Comparison of ENCODE assay signal across 20 mouse cellular contexts in the genomic region with DNA sequence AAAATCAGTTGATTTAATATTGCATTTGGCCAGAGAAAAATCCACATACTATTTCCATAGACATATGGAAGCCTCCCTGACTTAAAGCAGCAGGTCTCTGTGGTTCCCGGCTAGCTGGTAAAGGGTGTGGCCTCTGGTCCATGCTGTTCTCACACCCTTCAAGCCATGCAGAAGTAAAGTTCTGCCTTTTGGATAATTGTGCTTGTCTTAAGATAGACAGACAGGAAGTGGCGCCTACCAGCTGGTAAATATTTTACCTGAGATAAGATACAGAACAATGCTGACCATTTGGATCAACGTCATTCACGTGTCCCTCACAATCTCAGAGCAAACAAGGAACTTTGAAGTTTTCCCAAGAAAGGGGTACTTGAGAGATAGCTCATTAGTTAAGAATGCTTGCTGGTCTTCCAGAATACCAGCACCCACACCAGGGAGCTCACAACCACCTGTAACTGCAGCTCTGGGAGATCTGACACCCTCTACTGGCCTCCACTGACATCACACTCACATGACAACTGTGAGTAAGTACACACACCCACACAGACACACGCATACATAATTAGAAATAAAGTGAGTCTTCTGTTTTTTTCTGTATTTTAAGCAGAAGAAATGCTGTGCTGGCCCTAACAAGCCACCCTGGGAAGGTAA. TPM values are rescaled to one million over a fixed set of nuclear protein-coding genes. Genes with fewer than 3 reads are reported as not detected.
DNase-seq lines count a peak whose midpoint lies in the region; ATAC-seq and TF ChIP-seq lines count a peak whose summit lies in the region.
"Had no signal": no experiment of that assay in that cellular context is flagged by ENCODE, and none has a peak within 500 bp of the region (broad histone marks: within the 10 kb centered on the region; RNA-seq: fewer than 3 reads in every experiment).

No protein-coding gene starts in this region.

- WGBS in intestine, postnatal 0 days = 37% methylated on average over 5 of the region's 5 CpGs
- 55% methylated on average over 5 of the region's 5 CpGs for WGBS in stomach, postnatal 0 days

- no peaks in the 10 kb centered on the region for H3K4me1 ChIP-seq in intestine, postnatal 0 days (replicated peaks; ENCODE audit: control insufficient read depth, insufficient read depth, low read length)
- H3K4me1 ChIP-seq in stomach, postnatal 0 days (replicated peaks; ENCODE audit: control insufficient read depth, insufficient read depth) = no peaks in the 10 kb centered on the region
- H3K4me1 ChIP-seq: embryonic facial prominence, embryonic 13.5 days; heart, embryonic 12.5 days had no signal

- no peaks in the 10 kb centered on the region for H3K36me3 ChIP-seq in intestine, postnatal 0 days (ENCODE audit: control insufficient read depth, insufficient read depth)
- no peaks in the 10 kb centered on the region for H3K36me3 ChIP-seq in stomach, postnatal 0 days (ENCODE audit: control insufficient read depth, insufficient read depth, low read length)
- H3K36me3 ChIP-seq: embryonic facial prominence, embryonic 13.5 days; G1E; heart, embryonic 12.5 days; hindbrain, embryonic 10.5 days had no signal

- no peak overlapping the region for H3K4me2 ChIP-seq in intestine, postnatal 0 days (replicated peaks; ENCODE audit: low read depth)
- H3K4me2 ChIP-seq in stomach, postnatal 0 days (replicated peaks; ENCODE audit: low read depth) = no peak overlapping the region
- H3K4me2 ChIP-seq: embryonic facial prominence, embryonic 13.5 days; heart, embryonic 12.5 days; hindbrain, embryonic 14.5 days had no signal

- no peak overlapping the region for H3K27ac ChIP-seq in intestine, postnatal 0 days (ENCODE audit: low read depth, low read length)
- H3K27ac ChIP-seq in stomach, postnatal 0 days (replicated peaks) = no peak overlapping the region
- H3K27ac ChIP-seq: embryonic facial prominence, embryonic 13.5 days; heart, adult 2 months; hindbrain, embryonic 10.5 days; hindbrain, embryonic 14.5 days had no signal

- ATAC-seq in intestine, postnatal 0 days = no peak; the same call in 1 of the 2 replicates
- peak; percentile 86 for ATAC-seq in stomach, postnatal 0 days (ENCODE audit: low FRiP score, low TSS enrichment)
- ATAC-seq: activated CD4-positive, CD25-positive, alpha-beta regulatory T cell, adult 4 months; forebrain, embryonic 16.5 days had no signal

- no peaks in the 10 kb centered on the region for H3K9me3 ChIP-seq in intestine, postnatal 0 days (ENCODE audit: control insufficient read depth)
- 0 out of 2 replicates have a peak, but pooled peaks cover 3% of the 10 kb centered on the region for H3K9me3 ChIP-seq in stomach, postnatal 0 days (ENCODE audit: control insufficient read depth, low read length)
- H3K9me3 ChIP-seq: embryonic facial prominence, embryonic 13.5 days had no signal

- TF ChIP-seq EP300 in stomach, postnatal 0 days (optimal IDR thresholded peaks at IDR 0.05) = no peak

- no peak overlapping the region for H3K4me3 ChIP-seq in intestine, postnatal 0 days (ENCODE audit: low read depth, low read length)
- no peak overlapping the region for H3K4me3 ChIP-seq in stomach, postnatal 0 days (ENCODE audit: low read depth, low read length)
- H3K4me3 ChIP-seq: embryonic facial prominence, embryonic 13.5 days; heart, adult 2 months; heart, embryonic 12.5 days; hindbrain, embryonic 10.5 days had no signal

- DNase-seq in ES-CJ7 (ENCODE audit: low read depth, low spot score) (peak; percentile 11), R1 (ENCODE audit: low read depth, low spot score) (peak; percentile 24)
- peak; percentile 52 for DNase-seq in stomach, postnatal 0 days (ENCODE audit: low spot score)
- no peak for DNase-seq in kidney, postnatal 25 days
- DNase-seq in neural tube, embryonic 10.5 days (ENCODE audit: extremely low spot score, low spot score) = no peak
- no peak for DNase-seq in urinary bladder, postnatal 14 days (ENCODE audit: low spot score)
- DNase-seq: adrenal gland, postnatal 14 days; cerebellum, adult 18-20 months; cerebellum, adult 9-11 months; cerebellum, postnatal 36 days; gastrocnemius, postnatal 10 days; heart, adult 2 months had no signal

- H3K9ac ChIP-seq in intestine, postnatal 0 days (ENCODE audit: low read depth, low read length) = no peak overlapping the region
- H3K9ac ChIP-seq in stomach, postnatal 0 days (ENCODE audit: low read length) = no peak overlapping the region
- H3K9ac ChIP-seq: embryonic facial prominence, embryonic 13.5 days; heart, embryonic 12.5 days; hindbrain, embryonic 14.5 days had no signal

- no peaks in the 10 kb centered on the region for H3K27me3 ChIP-seq in intestine, postnatal 0 days (replicated peaks; ENCODE audit: control insufficient read depth, insufficient read depth, low read length)
- H3K27me3 ChIP-seq in stomach, postnatal 0 days (ENCODE audit: control insufficient read depth, insufficient read depth, low read length) = no peaks in the 10 kb centered on the region
- H3K27me3 ChIP-seq: heart, embryonic 12.5 days had no signal

- peak; percentile 28; the same call in 1 of the 2 replicates for TF ChIP-seq CTCF in intestine, postnatal 0 days (IDR thresholded peaks at IDR 0.05; ENCODE audit: low read depth)
- TF ChIP-seq CTCF in stomach, postnatal 0 days (IDR thresholded peaks at IDR 0.05; ENCODE audit: low read depth) = peak; percentile 44

RNA-seq across cellular contexts. Expression of a gene that starts 7.6 kb away (rescaled TPM):
- 0.50 and 0.68 TPM in 2 replicates for polyA plus RNA-seq in intestine, postnatal 0 days (2015; fragmentation: Nextera tagmentation; extraction: Ambion mirVana)
- 3.1 and 5.2 TPM in 2 replicates for polyA plus RNA-seq in stomach, postnatal 0 days (2015; fragmentation: Nextera tagmentation; extraction: Ambion mirVana)
- polyA plus RNA-seq: activated CD4-positive, CD25-positive, alpha-beta regulatory T cell, adult 4 months; G1E had no signal

RNA-seq across cellular contexts. Expression of a gene that starts 25.9 kb away (rescaled TPM):
- 0.42 TPM in 1 of 2 replicates, not detected in the other for polyA plus RNA-seq in intestine, postnatal 0 days (2015; fragmentation: Nextera tagmentation; extraction: Ambion mirVana)
- polyA plus RNA-seq in stomach, postnatal 0 days (2015; fragmentation: Nextera tagmentation; extraction: Ambion mirVana) = 0.33 and 0.34 TPM in 2 replicates
- polyA plus RNA-seq: activated CD4-positive, CD25-positive, alpha-beta regulatory T cell, adult 4 months; forebrain, embryonic 16.5 days; G1E had no signal

Comparison
In these comparisons a context has a peak if more than half of its experiments do, and no peak if none do; other contexts are left out.
1. DNase-seq: peak in ES-CJ7 (single experiment), R1 (single experiment) and stomach, postnatal 0 days (single experiment); none in kidney, postnatal 25 days (0 of 2), neural tube, embryonic 10.5 days (single experiment) and urinary bladder, postnatal 14 days (single experiment).